Mouse (Mus musculus): Measurements from ENCODE around the gene St5. TPM values are rescaled to one million over a fixed set of nuclear protein-coding genes. Genes with fewer than 3 reads are reported as not detected.

St5 gene
- total RNA-seq, 2 experiments from 2014 or later = 55.3 to 56.0 TPM

DNA sequence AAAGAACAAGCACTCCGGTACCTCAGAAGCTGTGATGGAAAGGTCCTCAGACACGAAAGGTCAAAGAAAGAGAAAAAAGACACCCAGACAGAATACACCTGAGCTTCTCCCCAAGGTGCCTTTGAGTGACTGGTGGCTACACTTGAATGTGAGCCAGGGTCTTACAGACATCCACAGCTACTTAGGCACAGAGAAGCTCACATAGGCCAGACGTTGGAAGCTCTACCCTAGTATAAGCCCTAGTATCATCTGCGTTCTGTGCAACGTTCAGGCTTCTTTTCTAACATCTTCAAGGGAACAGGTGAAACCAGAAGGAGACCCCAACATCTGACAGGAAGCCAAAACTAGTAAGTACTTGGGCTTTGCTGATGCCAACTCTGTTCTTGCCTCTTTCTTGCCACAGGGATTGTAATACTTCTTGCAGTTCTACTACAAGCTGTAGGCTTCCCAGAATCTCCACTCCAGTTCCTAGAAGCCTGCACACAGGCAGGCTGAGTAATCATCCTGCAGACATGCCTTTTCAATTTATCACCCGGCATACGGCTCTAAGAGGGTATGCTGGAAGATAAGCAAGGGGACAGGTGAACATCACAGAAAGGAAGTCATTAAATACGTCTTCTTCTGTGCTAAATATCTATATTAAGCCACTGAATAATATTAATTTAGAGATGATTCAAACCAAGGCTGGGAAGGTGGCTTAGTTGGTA, 67.2 kb downstream of the St5 start:
- no peak for DNase-seq

- no peak for DNase-seq
These were observed 69.9 kb downstream of the St5 start for GRCm38 (mm10) chr7:109633404-109634085.

GRCm38 (mm10) chr7:109631330-109631729, 72.1 kb downstream of the St5 start:
- no peak for DNase-seq

GRCm38 (mm10) chr7:109629871-109630778, 73.3 kb downstream of the St5 start:
- DNase-seq = no peak

GRCm38 (mm10) chr7:109628935-109629609, 74.3 kb downstream of the St5 start:
- DNase-seq = peak; percentile 39

GRCm38 (mm10) chr7:109627851-109628250, 75.6 kb downstream of the St5 start:
- DNase-seq = no peak

- DNase-seq = no peak
These were observed 81.1 kb downstream of the St5 start for GRCm38 (mm10) chr7:109622234-109622838.

GRCm38 (mm10) chr7:109620967-109621366, 82.4 kb downstream of the St5 start:
- no peak for DNase-seq

GRCm38 (mm10) chr7:109620288-109620687, 83.1 kb downstream of the St5 start:
- no peak for DNase-seq

- DNase-seq = peak; percentile 85
These were observed 84.7 kb downstream of the St5 start for GRCm38 (mm10) chr7:109618721-109619120.

GRCm38 (mm10) chr7:109617838-109618237, 85.6 kb downstream of the St5 start:
- DNase-seq = peak; percentile 79

DNA sequence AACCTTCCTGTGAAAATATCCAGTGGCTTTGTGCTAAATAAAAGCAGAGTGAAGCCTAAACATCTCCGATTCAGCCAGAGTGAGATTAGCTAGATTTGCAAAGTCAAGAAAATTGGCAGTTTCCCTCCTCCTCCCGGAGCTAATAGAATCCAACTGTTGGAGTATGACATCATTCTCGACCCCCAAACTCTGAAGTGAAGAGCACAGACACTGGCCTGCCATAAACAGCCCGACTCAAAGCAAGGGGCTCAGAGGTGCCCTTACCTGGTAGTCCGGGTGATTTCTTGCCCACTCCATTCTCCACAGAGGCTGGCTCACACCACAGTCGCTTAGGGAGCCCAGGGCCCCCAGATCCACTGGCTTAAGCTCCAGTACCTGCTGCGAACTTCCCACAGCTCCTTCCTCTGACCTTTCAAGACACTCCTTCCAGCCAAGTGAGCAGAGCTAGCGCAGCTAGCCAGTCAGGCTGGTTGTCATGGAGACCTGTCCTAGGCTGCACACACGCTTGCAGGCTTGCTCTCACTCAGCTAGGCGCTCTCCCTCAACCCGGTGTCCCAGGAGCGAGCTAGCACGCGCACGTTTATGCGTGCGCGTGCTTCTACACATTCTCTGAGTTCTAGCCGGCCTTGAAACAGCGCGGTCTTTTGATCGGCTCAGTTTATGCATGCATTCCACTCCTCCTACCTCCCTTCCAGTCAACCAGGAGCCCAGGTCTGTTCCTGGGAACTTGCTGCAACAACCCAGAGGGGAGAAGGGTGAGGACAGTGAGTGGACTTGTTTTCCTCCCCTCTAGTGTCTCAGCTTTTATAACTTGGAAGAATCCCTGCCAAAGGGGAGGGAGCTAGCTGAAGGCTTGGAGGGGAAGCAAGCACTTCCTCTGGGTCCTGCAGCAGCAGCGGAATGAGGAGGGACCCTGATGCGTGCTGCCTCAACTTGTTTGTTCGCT, 87.1 kb downstream of the St5 start:
- peak; percentile 82 for DNase-seq

DNA sequence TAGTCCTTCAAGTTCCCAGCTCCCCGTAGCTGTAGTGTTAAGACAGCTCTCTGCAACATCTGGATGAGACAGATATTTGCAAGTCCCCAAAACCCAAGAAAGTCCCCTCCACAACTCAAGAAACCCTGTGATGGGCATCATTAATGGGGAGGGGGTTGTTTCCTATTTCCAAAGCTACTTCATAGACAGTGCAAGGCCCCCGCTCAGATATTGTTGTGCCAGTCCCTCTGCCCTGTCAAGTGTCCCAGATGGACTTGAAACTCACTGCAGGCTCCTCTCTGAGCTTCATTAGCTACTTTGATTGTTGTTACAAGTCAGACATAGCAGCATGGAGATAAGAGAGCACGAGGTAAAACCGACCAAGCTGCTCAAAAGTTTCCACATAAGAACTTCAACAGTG, 87.8 kb downstream of the St5 start:
- no peak for DNase-seq

DNA sequence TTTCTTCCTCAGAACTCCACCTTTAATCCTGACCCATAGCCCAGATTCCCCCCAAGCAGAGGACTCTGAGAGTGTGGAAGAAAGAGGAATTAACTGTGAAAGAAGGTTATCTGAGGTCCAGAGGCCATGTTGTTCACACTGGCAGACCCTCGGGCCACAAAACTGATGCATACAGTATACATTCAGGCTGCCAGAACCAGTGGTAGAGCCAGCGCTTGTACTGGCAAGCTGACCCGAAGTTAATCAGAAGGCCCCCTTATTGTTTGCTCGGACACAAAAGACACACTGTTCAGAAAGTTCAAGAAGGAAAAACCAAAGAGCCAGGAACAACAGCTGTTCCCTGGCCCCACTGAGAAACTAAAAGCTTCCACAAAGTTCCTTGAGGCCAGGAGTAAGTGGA, 88.5 kb downstream of the St5 start:
- DNase-seq = no peak

- DNase-seq = peak; percentile 51
These were observed 89.8 kb downstream of the St5 start for GRCm38 (mm10) chr7:109613531-109614021.

DNA sequence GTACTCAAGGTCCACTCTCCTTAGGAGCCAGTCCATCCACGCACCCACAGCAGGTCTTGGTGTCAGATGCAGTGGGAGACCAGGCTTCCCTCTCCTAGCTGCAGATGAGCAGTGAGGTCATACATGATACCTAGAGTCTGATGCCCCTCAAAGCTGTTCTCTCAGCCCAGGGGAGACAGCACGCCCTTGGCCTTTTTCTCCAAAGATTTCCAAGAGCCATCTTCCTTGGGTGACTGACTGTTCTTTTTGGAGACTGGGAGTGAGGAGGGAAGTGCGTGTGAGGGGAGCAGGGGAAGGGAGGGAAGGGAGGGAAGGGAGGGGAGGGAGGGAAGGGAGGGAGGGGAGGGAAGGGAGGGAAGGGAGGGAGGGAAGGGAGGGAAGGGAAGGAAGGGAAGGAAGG, 90.4 kb downstream of the St5 start:
- DNase-seq = no peak

DNA sequence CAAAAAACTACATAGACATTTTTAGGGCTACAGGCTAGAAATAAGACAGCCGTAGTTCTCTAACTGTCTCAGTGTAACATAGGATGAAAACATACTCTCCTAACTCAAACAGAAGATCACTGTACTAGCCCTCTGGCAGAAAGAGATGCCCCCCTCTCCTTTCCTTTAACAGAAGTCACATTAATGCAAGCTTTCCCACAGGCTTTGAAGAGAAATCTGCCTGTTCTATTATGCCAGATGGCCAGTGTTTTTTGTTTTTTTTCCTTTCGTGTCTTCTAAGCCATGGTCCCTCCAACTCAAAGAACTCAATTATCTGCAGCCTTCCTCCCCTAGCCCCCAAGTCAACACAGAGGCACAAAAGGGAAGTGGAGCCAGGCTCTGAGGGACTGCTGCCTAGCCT, 90.9 kb downstream of the St5 start:
- DNase-seq = no peak

DNA sequence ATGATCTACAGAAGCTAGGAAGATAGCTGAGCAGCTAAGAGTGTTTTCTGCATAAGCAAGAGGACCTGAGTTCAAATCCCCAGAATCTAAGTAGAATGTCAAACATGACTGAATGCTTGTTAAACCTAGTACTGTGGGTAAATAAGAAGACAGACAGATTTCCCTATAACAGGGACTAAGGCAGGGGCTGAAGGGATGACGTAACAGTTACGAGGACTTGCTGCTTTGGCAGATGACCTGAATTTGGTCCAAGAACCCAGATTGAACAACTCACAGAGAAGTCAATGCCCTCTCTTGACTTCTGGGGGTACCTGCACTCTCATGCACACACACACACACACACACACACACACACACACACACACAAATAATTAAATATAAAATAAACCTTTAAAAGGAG, 93.1 kb downstream of the St5 start:
- no peak for DNase-seq

DNA sequence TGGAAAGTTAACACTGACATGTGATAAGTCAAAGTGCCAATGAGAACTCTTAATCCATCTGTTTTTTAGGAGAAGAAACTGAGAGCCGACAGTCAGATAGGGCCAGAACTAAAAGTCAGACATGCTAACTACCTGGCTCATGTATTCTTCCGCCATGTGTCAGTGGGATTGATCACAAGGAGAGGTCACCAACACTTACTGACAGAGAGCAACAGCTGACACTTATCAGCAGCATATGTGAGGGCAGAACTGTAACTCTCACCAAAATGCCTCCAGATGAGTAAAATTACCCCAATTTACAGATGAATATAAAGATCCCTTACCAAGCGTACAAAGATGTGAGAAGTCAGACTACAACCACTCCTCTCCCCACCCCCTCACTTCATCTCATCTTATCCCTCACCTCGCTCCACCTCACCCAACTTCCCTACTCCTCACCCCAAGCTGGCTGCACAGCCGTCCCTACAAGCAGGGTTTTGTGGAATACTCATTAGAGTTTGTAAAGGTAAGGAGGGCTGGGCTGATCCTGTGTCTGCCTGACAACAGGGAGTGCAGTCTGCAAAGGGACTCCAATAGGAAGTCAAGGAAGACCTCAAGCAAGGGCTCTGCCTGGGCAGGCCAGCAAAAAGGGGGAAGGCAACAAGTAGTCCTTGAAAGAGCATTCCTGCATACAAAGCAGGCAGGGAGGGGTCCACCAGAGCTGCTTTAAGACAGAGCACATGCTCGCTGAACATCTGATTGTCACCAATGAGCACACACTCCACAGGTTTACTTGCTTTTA, 93.7 kb downstream of the St5 start:
- no peak for DNase-seq

- no peak for DNase-seq
These were observed 94.6 kb downstream of the St5 start for GRCm38 (mm10) chr7:109608831-109609230.
